ENCODE assay signal across 9 mouse cellular contexts in the genomic region with DNA sequence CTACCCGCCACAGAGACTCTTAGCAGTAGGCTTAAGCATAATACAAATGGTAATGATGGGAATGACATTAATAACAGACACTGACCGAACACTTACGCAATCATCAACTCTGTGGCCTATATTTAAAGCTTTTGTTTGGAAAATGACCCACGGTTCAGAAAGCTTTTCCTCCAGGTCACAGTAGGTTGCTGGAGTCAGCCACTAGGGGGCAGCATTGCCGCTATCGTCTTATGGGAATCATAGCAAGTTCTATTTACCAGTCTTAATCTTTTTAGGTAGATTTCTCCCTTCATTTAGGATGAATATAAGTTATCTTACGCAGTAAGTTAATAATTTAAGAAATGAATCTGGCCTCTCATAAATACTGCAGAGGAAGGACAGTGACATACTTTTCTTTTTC.
DNase-seq lines count a peak whose midpoint lies in the region; ATAC-seq and TF ChIP-seq lines count a peak whose summit lies in the region.
"Had no signal": no experiment of that assay in that cellular context is flagged by ENCODE, and none has a peak within 500 bp of the region (broad histone marks: within the 10 kb centered on the region; RNA-seq: fewer than 3 reads in every experiment).

No protein-coding gene starts in this region.

- peak; percentile 69 for TF ChIP-seq CTCF in ES-Bruce4 (IDR thresholded peaks at IDR 0.05; ENCODE audit: low read depth, low read length)

- H3K4me1 ChIP-seq in forebrain, embryonic 11.5 days (replicated peaks; ENCODE audit: control insufficient read depth, insufficient read depth, low read length) = no peaks in the 10 kb centered on the region
- no peaks in the 10 kb centered on the region for H3K4me1 ChIP-seq in forebrain, embryonic 15.5 days
- no peaks in the 10 kb centered on the region for H3K4me1 ChIP-seq in ES-Bruce4 (ENCODE audit: control insufficient read depth, insufficient read depth, low read length)
- H3K4me1 ChIP-seq: megakaryocyte, embryonic 14.5 days had no signal

- DNase-seq in forebrain, embryonic 11.5 days (ENCODE audit: low spot score) = peak; percentile 86
- DNase-seq in c-Kit-positive CD71-negative TER-119-negative erythroid progenitor cells, embryonic 14.5 days (ENCODE audit: low read depth) = peak; percentile 49
- peak; percentile 8 to 20 for DNase-seq in gastrocnemius, adult 8-10 months (ENCODE audit: low spot score in 2 of 2)
- DNase-seq in layer of hippocampus, adult 9-11 months = peak; percentile 14
- DNase-seq in mesoderm, embryonic 11.5 days (ENCODE audit: low read depth, low spot score) = peak; percentile 81
- DNase-seq in thymus, adult 18-20 months = peak; percentile 19 to 37

- TF ChIP-seq POLR2A in ES-Bruce4 (IDR thresholded peaks at IDR 0.05; ENCODE audit: insufficient read depth, low read length) = no peak

- no peaks in the 10 kb centered on the region for H3K36me3 ChIP-seq in forebrain, embryonic 11.5 days (ENCODE audit: control insufficient read depth, insufficient read depth, low read length)
- H3K36me3 ChIP-seq in forebrain, embryonic 15.5 days = no peaks in the 10 kb centered on the region
- H3K36me3 ChIP-seq in ES-Bruce4 (ENCODE audit: control insufficient read depth, insufficient read depth, low read length, poor library complexity, severe bottlenecking) = no peaks in the 10 kb centered on the region

- H3K27me3 ChIP-seq in forebrain, embryonic 11.5 days (ENCODE audit: control insufficient read depth, insufficient read depth, low read length) = peaks cover 7% of the 10 kb centered on the region; the same call in 1 of the 2 replicates
- H3K27me3 ChIP-seq in forebrain, embryonic 15.5 days = peaks cover 15% of the 10 kb centered on the region; the same call in 1 of the 2 replicates
- H3K27me3 ChIP-seq in ES-Bruce4 (ENCODE audit: control insufficient read depth, insufficient read depth, low read length, poor library complexity, severe bottlenecking) = no peaks in the 10 kb centered on the region

- H3K4me2 ChIP-seq in forebrain, embryonic 11.5 days (ENCODE audit: low read depth, low read length, severe bottlenecking) = no peak overlapping the region
- H3K4me2 ChIP-seq in forebrain, embryonic 15.5 days (replicated peaks) = no peak overlapping the region

- 22% methylated on average over 7 of the region's 7 CpGs for WGBS in forebrain, embryonic 11.5 days
- WGBS in forebrain, embryonic 15.5 days = 14% methylated on average over 7 of the region's 7 CpGs

- TF ChIP-seq EP300 in ES-Bruce4 (IDR thresholded peaks at IDR 0.05; ENCODE audit: insufficient read depth, low read depth, low read length) = no peak

- H3K4me3 ChIP-seq in forebrain, embryonic 11.5 days (ENCODE audit: low read depth, low read length) = no peak overlapping the region
- H3K4me3 ChIP-seq in forebrain, embryonic 15.5 days = no peak overlapping the region
- no peak overlapping the region for H3K4me3 ChIP-seq in ES-Bruce4 (ENCODE audit: low read depth, low read length)
- H3K4me3 ChIP-seq: megakaryocyte, embryonic 14.5 days had no signal

- ATAC-seq in forebrain, embryonic 11.5 days (replicated peaks; ENCODE audit: low FRiP score) = no peak
- ATAC-seq in forebrain, embryonic 15.5 days (replicated peaks) = no peak

- H3K9me3 ChIP-seq in forebrain, embryonic 11.5 days (ENCODE audit: control insufficient read depth, low read length) = no peaks in the 10 kb centered on the region
- no peaks in the 10 kb centered on the region for H3K9me3 ChIP-seq in forebrain, embryonic 15.5 days
- no peaks in the 10 kb centered on the region for H3K9me3 ChIP-seq in ES-Bruce4 (replicated peaks; ENCODE audit: control insufficient read depth, insufficient read depth, low read length, poor library complexity, severe bottlenecking)

- no peak overlapping the region for H3K27ac ChIP-seq in forebrain, embryonic 11.5 days (ENCODE audit: low read depth, low read length)
- no peak overlapping the region for H3K27ac ChIP-seq in forebrain, embryonic 15.5 days (replicated peaks)
- no peak overlapping the region for H3K27ac ChIP-seq in ES-Bruce4 (ENCODE audit: insufficient read depth, low read length)

- no peak overlapping the region for H3K9ac ChIP-seq in forebrain, embryonic 11.5 days (ENCODE audit: low read length)
- H3K9ac ChIP-seq in forebrain, embryonic 15.5 days (replicated peaks) = no peak overlapping the region
- no peak overlapping the region for H3K9ac ChIP-seq in ES-Bruce4 (ENCODE audit: low read depth, poor library complexity, severe bottlenecking)

Comparison
In these comparisons a context has a peak if more than half of its experiments do, and no peak if none do; other contexts are left out.
1. DNase-seq: peak in every context shown above with its lines; median percentile 86 in forebrain, embryonic 11.5 days; 81 in mesoderm, embryonic 11.5 days; 49 in c-Kit-positive CD71-negative TER-119-negative erythroid progenitor cells, embryonic 14.5 days; 28 in thymus, adult 18-20 months; 14 in gastrocnemius, adult 8-10 months; 14 in layer of hippocampus, adult 9-11 months.